Mouse (Mus musculus) retina, embryonic 14.5 days (tissue): ENCODE results near the gene Cdc20b.

ENCODE experiments used
- DNase-seq: peaks from one replicate; pipeline ENCODE4 v3.0.0-alpha.2; 2015; ENCODE audit warnings: low spot score

Gene Cdc20b

GRCm38 (mm10) chr13:113023274-113024143 lies 11.4 kb upstream of the Cdc20b start:
- DNase-seq: no peak

- no peak for DNase-seq
Measured at GRCm38 (mm10) chr13:113031351-113031750, 3.6 kb upstream of the Cdc20b start.

GRCm38 (mm10) chr13:113031792-113032571 lies 2.9 kb upstream of the Cdc20b start:
- DNase-seq: peak; percentile 73

DNA sequence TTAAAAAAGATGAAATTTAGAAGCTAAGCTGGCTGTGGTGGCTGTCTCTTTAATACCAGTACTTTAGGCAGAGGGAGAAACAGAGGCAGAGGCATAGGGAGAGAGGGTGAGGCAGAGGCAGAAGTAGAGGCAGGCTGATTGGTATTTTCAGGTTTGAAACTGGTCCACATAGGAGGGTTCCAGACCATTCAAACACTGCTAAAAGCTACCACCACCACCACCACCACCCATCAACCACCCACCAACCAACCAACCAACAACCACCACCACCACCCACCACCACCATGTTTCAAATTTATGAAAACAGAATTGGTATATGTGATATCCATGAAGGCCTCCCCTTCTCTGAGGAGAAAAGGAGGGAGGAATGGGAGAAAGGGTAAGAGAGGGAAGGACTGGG lies 2.1 kb upstream of the Cdc20b start:
- no peak for DNase-seq

- peak; percentile 66 for DNase-seq
Measured at GRCm38 (mm10) chr13:113034271-113034886, 532 bp upstream of the Cdc20b start.

DNA sequence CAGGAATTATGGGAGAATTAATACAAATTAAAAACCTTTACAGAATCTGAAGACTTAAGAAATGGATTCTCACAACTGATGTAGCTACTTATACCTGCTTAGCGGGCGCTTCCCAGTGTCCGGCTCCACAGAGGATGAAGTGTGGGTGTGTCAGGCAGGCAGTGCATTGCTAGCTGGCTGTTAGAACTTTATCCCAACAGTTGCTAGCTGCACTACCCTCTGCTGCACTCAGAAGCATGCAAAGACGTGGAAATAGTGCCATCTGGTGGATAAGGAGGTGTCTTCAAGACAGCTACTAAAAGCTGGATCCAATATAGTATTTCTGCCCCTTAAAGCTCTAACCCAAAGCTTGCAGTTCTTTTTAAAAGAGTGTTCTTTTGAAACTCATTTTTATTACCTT lies 941 bp downstream of the Cdc20b start:
- DNase-seq: peak; percentile 96

GRCm38 (mm10) chr13:113044876-113045275 lies 10.0 kb downstream of the Cdc20b start:
- DNase-seq: no peak

- no peak for DNase-seq
Measured at GRCm38 (mm10) chr13:113045458-113046110, 10.7 kb downstream of the Cdc20b start.

DNA sequence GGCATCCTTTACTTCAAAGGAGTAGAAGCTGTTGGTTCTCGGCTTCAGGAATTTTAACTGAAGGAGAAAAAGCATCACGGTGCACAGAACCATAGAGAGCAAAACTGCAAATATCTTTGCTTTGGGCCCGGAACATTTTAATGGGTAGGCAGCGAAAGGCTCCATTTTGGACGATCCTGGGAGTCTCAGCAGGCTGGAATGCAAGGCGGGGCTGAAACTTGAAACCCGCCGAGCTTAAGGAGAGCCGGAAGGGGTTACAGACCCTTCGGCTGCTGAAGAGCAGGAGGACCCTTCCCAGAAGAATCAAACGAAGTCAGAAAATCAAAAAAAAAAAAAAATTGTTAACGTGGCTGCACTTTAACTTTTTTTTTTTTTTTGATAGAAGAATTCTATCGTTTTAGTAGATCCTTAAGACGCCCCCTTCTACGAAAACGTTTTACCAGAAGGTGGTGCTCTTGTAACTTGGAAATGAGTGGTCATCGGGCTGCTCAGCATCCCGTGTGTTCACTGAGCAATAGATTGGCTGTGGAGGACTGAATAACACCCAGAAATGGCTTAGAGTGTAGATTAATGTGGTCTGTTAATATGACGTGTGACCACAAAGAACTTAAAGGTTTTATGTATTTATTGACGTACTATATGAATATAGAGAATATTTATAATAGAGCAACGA lies 11.4 kb downstream of the Cdc20b start, which contains the start of gene Gpx8:
Gene Gpx8 (minus strand): TSS at position 200 of the 673 bp plus-strand sequence.
- DNase-seq: peak; percentile 80

GRCm38 (mm10) chr13:113047018-113047417 lies 12.1 kb downstream of the Cdc20b start:
- DNase-seq: no peak

GRCm38 (mm10) chr13:113047647-113048046 lies 12.7 kb downstream of the Cdc20b start:
- DNase-seq: no peak

DNA sequence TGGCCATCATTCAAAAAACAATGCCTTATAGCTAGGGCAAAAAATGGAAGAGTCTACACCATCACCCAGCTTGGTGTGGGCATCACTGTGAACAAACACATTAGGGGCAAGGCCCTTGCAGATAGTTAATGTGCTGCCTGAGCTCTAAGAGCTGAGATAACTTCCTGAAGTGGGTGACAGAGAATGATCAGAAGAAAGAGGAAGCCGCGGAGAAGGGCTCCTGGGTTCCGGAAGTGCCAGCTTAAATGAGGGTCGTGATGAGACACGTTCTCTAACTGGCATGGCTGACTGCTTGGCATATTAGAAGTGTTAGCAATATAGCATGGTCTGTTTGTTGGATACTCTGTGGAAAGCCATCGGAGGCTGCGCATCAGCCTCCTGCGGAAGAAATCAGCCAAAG lies 19.3 kb downstream of the Cdc20b start:
- DNase-seq: no peak

- DNase-seq: peak; percentile 30
Measured at GRCm38 (mm10) chr13:113055826-113056225, 20.9 kb downstream of the Cdc20b start.

GRCm38 (mm10) chr13:113061746-113062145 lies 26.8 kb downstream of the Cdc20b start:
- DNase-seq: no peak

DNA sequence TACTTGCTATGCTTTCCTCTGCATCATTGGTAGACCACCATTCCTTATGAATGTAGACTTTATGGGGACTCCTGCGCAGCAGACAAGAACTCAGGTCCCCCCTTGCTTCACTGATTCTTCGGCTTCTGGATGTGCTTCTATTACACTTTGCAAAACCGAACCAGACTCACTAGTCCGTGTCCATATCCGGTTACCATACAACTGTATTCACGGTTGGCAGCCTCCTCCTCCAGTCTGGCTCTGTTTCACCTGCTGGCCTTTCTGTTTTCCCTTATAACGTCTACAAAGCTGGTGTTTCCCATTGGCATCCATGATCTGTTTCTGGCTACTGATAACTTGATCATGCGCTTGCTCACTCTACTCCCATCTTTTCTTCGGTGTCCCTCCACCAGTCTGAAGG lies 29.6 kb downstream of the Cdc20b start:
- DNase-seq: no peak

DNA sequence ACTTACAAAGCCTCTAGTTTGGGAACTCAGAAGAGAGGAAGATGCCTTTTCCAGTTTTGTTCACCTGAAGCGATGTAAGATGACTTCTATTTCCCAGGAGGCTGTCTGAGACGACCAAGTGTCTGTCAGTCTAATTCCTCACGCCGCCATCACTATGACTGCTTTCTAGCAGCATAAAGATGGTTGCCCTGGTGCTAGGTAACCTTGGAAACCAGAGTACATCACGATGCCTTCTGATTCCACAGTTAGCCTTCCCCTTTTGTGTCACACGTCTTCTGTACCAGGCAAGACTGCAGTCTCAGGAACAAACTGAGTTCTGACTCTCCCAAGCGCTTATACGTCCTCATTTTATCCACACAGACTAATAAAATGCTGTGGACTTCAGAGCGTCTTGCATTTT lies 44.1 kb downstream of the Cdc20b start:
- no peak for DNase-seq

GRCm38 (mm10) chr13:113082101-113082500 lies 47.2 kb downstream of the Cdc20b start:
- peak; percentile 56 for DNase-seq

DNA sequence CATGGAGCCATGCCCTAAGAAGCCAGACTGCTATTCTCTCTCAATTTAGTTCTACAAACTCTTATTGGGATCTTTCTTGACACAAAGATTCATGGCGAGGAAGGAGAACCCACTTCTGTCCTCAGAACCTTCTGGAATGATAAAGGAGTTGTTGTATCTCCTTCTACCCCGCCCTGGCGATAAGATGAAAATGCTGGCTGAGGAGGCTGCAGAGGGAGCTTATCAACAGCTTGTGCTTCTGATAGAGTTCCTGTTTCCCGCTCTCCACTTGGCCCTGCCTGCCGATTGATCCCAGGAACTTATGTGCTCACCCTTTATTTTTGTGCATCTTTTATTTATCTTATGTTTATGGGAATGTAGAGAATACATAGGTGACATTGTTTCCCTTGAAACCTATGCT lies 49.8 kb downstream of the Cdc20b start:
- no peak for DNase-seq

DNA sequence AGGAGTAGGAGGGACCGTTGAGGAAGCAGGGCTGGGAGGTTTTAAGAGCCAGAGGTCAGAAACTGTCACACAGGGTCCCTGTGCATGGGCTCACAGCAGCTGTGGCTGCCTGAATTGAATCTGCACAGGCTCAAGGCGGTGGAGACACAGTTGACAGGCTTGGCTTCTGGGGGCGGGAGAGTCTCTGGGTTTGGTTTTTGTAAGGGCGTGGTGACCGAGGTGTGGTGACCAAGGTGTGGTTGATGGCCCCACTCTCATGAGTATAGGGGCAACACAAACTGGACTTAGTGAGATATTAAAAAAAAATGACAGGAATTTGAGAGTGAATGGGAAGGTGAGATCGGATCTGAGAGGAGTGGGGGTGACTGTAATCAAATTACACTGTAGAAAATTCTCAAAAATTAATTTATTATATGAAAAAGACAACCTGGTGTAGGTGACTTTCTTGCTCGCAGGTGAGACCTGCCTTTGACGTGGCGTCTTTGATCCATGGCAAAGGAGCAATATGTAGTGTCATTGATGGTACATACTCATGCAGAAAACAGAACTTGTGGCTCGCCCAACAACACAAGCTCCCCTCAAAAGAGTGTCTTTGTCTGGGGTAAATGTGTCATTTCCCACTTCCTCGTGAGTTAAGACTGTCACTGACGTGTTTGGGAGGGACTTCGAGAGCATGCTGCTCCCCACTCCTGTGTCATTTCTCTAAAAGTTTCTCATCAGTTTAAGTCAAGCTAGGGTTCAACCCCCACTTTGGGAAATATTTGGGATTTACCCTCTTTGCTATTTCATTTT lies 52.5 kb downstream of the Cdc20b start:
- DNase-seq: no peak

DNA sequence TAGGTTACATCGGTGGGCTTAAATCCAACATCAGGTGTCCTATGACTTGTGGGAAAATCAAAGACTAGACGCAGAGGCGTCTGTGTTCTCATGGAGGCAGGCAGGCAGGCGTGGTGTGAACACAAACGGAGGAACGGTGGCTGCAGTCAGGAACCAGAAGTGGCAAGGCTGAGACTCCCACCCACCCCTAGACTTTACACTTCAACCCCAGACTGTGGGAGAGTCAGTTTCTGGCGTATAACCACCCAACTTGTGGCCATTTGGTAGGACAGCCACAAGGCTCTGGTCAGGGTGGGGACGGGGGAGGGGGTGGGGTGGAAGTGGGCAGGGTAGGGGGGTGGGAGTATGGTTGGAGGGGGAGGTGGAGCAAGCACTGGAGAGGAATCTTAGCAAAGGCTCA lies 55.6 kb downstream of the Cdc20b start:
- DNase-seq: no peak

GRCm38 (mm10) chr13:113094618-113095017 lies 59.7 kb downstream of the Cdc20b start:
- DNase-seq: no peak
